7 mouse cellular contexts compared by ENCODE assay signal in the genomic region with DNA sequence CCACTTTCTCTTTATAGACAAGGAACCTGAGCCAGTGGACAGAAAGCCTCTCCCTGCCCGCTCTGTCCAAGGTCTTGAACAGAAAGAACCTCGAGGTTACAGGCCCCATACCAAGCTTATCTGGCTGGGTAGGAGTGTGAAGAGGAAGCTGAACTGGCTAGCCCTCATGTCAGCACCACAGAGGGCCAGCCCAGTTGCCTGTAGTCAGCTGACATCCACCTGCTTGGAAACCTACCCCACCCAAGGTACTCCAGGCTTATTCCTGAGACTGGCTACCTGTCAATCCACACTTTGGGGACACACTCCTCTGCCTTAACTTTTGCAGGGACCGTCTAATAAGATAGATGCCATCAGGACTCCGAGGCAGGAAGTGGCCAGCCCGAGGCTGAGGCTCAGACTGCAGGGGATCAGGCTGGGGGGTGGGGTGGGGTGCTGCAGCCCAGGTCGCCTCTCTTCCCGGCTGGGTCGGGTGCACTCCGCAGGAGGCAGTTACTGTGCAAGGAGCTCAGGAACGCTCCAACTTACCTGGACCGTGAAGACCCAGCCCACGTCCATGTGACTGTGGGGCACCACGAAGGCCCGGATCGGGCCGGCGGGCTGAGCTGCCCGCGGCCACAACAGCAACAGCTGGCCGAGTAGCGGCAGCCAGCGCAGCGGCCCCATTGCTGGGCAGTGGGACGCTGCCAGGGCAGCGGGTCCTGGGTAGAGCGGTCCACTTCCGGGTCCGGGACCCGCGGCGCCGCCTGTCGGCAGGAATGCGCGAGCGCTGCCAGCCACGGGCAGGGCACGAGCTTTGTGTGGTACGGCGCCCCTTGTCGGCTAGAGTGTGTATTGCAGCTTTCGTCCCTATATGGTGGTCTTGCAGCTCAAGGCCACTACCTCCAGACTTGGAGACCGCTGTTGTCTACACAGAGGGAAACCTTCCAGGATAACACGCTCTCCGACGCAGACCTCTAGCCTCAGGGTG. TPM values are rescaled to one million over a fixed set of nuclear protein-coding genes. Genes with fewer than 3 reads are reported as not detected.
A peak's percentile ranks its signal among the peaks of the same experiment; 100 is the strongest.
DNase-seq lines count a peak whose midpoint lies in the region; ATAC-seq lines count a peak whose summit lies in the region.

A gene (minus strand): TSS at position 741 of the 967 bp plus-strand sequence.

- no peaks in the 10 kb centered on the region; the same call in 1 of the 2 replicates for H3K4me1 ChIP-seq in intestine, embryonic 16.5 days (ENCODE audit: control insufficient read depth, insufficient read depth, low read length)
- peaks cover 4% of the 10 kb centered on the region; the same call in 1 of the 2 replicates for H3K4me1 ChIP-seq in midbrain, embryonic 11.5 days (ENCODE audit: control insufficient read depth, insufficient read depth, low read length)

- H3K27me3 ChIP-seq in intestine, embryonic 16.5 days (replicated peaks; ENCODE audit: control insufficient read depth, insufficient read depth, low read length), result no peaks in the 10 kb centered on the region
- no peaks in the 10 kb centered on the region for H3K27me3 ChIP-seq in midbrain, embryonic 11.5 days (ENCODE audit: control insufficient read depth, insufficient read depth, low read length)

- intact Hi-C loops in left cerebral cortex, postnatal 36 days (cut with DNase I), result loop anchor here (10.0 kb wide), 1 partner anchor 275 kb away; no protein-coding TSS in a partner anchor

- 3% methylated on average over 46 of the region's 46 CpGs for WGBS in intestine, embryonic 16.5 days
- 3% methylated on average over 46 of the region's 46 CpGs for WGBS in midbrain, embryonic 11.5 days

- peak within 1 kb of the TSS; percentile 80 for H3K4me2 ChIP-seq in intestine, embryonic 16.5 days (ENCODE audit: low read depth, low read length)
- peak within 1 kb of the TSS; percentile 83 for H3K4me2 ChIP-seq in midbrain, embryonic 11.5 days

- H3K36me3 ChIP-seq in intestine, embryonic 16.5 days (ENCODE audit: control insufficient read depth, insufficient read depth, low read length), result peaks cover 5% of the 10 kb centered on the region; the same call in 1 of the 2 replicates
- no peaks in the 10 kb centered on the region for H3K36me3 ChIP-seq in midbrain, embryonic 11.5 days (ENCODE audit: control insufficient read depth, insufficient read depth, low read length)

- no peaks in the 10 kb centered on the region for H3K9me3 ChIP-seq in intestine, embryonic 16.5 days (ENCODE audit: control insufficient read depth, low read length)
- no peaks in the 10 kb centered on the region for H3K9me3 ChIP-seq in midbrain, embryonic 11.5 days (ENCODE audit: control insufficient read depth, low read length)

- peak within 1 kb of the TSS; percentile 68 for H3K4me3 ChIP-seq in intestine, embryonic 16.5 days (ENCODE audit: low read length)
- peak within 1 kb of the TSS; percentile 64 for H3K4me3 ChIP-seq in midbrain, embryonic 11.5 days (ENCODE audit: low read depth, low read length)

- peak; percentile 92 for ATAC-seq in intestine, embryonic 16.5 days
- ATAC-seq in midbrain, embryonic 11.5 days (ENCODE audit: low FRiP score), result peak; percentile 91

- peak within 1 kb of the TSS; percentile 76 for H3K27ac ChIP-seq in intestine, embryonic 16.5 days (ENCODE audit: low read length)
- H3K27ac ChIP-seq in midbrain, embryonic 11.5 days (ENCODE audit: low read depth, low read length), result no peak within 1 kb of the TSS

- peak; percentile 94 to 98 for DNase-seq in adrenal gland, adult 18-20 months (ENCODE audit: low spot score in 2 of 2)
- DNase-seq in embryo, embryonic 11.5 days (ENCODE audit: low read depth, low spot score), result peak; percentile 84
- DNase-seq in gastrocnemius, postnatal 4 days (ENCODE audit: low spot score in 2 of 2), result peak; percentile 90 to 93
- peak; percentile 86 to 88 for DNase-seq in left cerebral cortex, postnatal 36 days (ENCODE audit: low spot score in 2 of 2)
- DNase-seq in midbrain, embryonic 11.5 days (ENCODE audit: low spot score, missing footprints), result peak; percentile 100
- DNase-seq in skeletal muscle tissue, adult 2 months (ENCODE audit: low read depth, low spot score), result peak; percentile 69

- peak within 1 kb of the TSS; percentile 84 for H3K9ac ChIP-seq in intestine, embryonic 16.5 days (ENCODE audit: low read depth, low read length)
- H3K9ac ChIP-seq in midbrain, embryonic 11.5 days (ENCODE audit: low read length), result peak within 1 kb of the TSS; percentile 79

RNA-seq across cellular contexts. Expression of the gene that starts here (rescaled TPM):
- 10 to 100 TPM; 53.6 to 57.2 TPM for total RNA-seq in adrenal gland, adult 18-20 months (2021)
- 10 to 100 TPM; 19.6 to 20.8 TPM for total RNA-seq in gastrocnemius, postnatal 4 days (2021)
- polyA plus RNA-seq in intestine, embryonic 16.5 days (2015; fragmentation: Nextera tagmentation; extraction: Ambion mirVana), result 44.9 and 64.6 TPM in 2 replicates
- total RNA-seq in left cerebral cortex, postnatal 36 days (2021), result 10 to 100 TPM; 29.6 to 30.6 TPM
- 11.9 and 12.4 TPM in 2 replicates for polyA plus RNA-seq in midbrain, embryonic 11.5 days (2014; fragmentation: Nextera tagmentation; extraction: Ambion mirVana)
